Mouse (Mus musculus) limb, embryonic 13.5 days (tissue): Measurements from ENCODE around the gene Hamp2. TPM values are rescaled to one million over a fixed set of nuclear protein-coding genes. Genes with fewer than 3 reads are reported as not detected.
"Not testable (repeated sequence)": the region's sequence is repeated elsewhere in the genome, so short reads cannot be mapped to it uniquely, and the experiment has no call there.

Experiments
- ATAC-seq: fragments of 200-750 bp; cut with Nextera tagmentation; 2 replicates; pipeline ENCODE4 v1.8.0; 2017; ENCODE audit warnings: low read depth, moderate number of reproducible peaks, moderate TSS enrichment; ENCODE audit not compliant: low FRiP score
- H3K27ac ChIP-seq: fragments of 300-500 bp; sonication (generic); 2 replicates; pipeline ENCODE4 v1.5.1; 2015; ENCODE audit warnings: inconsistent platforms, mild to moderate bottlenecking, moderate library complexity
- H3K27me3 ChIP-seq: fragments of 300-500 bp; sonication (generic); 2 replicates; pipeline ENCODE4 v1.6.1; 2015; ENCODE audit warnings: mild to moderate bottlenecking, inconsistent platforms
- H3K36me3 ChIP-seq: fragments of 300-500 bp; sonication (generic); 2 replicates; pipeline ENCODE4 v1.6.1; 2015; ENCODE audit warnings: inconsistent platforms, mild to moderate bottlenecking, moderate library complexity
- H3K4me1 ChIP-seq: fragments of 300-500 bp; sonication (generic); 2 replicates; pipeline ENCODE4 v1.6.1; 2015; ENCODE audit warnings: inconsistent platforms
- H3K4me2 ChIP-seq: fragments of 300-500 bp; sonication (generic); replicated peaks from 2 replicates; pipeline ENCODE4 v1.6.1; 2015; ENCODE audit warnings: inconsistent platforms, mild to moderate bottlenecking, moderate library complexity
- H3K4me3 ChIP-seq: fragments of 300-500 bp; sonication (generic); 2 replicates; pipeline ENCODE4 v1.5.1; 2015; ENCODE audit warnings: moderate library complexity, mild to moderate bottlenecking, inconsistent platforms
- H3K9ac ChIP-seq: fragments of 300-500 bp; sonication (generic); 2 replicates; pipeline ENCODE4 v1.6.1; 2015; ENCODE audit warnings: mild to moderate bottlenecking, inconsistent platforms
- H3K9me3 ChIP-seq: fragments of 300-500 bp; sonication (generic); 2 replicates; pipeline ENCODE4 v1.6.1; 2016; ENCODE audit warnings: inconsistent platforms
- WGBS: fragments of 180-500 bp; shearing (Covaris S2); methylation state at CpG from one replicate; pipeline ENCODE4 v1.1.7; 2015; 5-methylcytosine and 5-hydroxymethylcytosine counted together
- polyA plus RNA-seq: library from polyadenylated mRNA; unstranded; fragments of >200 nt; fragmentation: Nextera tagmentation; extraction: Ambion mirVana; gene quantifications from 2 replicates; pipeline ENCODE4 v1.2.1, GENCODE M21; 2015

Hamp2 gene
- not detected in 2 replicates for polyA plus RNA-seq

GRCm38 (mm10) chr7:30924581-30924980 is at the start of gene Hamp2:
Hamp2 (minus strand) TSS chr7:30924681.
- not testable (repeated sequence) for H3K27me3 ChIP-seq, ATAC-seq, H3K36me3 ChIP-seq, H3K4me1 ChIP-seq, H3K4me2 ChIP-seq, H3K9ac ChIP-seq, H3K27ac ChIP-seq, H3K4me3 ChIP-seq, H3K9me3 ChIP-seq
- 83% methylated on average over 2 of the region's 2 CpGs for WGBS

DNA sequence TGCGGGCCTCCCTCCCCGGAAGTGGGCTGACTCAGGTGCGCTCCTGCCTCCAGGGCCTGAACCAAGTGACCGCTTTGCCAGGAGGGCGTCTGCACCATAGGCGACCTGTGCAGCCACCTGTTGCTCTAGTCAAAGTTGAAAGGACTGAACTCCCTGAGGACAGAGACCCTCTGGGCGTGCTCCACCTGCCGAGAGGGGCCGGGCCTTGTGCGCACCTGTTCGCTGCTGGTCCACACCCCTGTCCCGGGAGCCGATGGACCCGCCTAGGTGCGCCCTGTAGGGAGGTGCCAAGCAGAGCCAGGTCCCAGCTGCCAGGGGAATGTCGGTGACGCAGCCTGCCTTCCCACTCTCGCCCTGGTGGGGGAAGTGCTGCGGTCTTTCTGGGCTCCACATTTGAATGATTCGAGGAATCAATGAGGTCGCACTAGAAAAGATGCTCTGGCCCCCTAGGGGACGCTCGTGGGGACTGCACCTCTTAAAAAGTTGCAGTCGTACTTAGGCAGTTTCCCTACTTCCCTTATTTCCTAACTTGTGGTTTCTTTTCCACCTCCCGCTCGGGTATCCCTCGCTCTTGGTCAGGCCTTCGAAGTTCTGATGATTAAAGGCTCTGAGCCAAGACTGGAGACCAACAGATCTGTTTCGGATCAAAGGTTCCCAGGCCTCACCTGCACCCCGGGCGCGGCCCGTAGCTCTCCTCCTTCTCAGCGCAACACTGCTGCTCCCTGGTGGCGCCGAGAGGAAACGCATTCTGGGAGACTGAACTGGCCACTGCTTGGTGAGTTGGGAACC is 49.2 kb upstream of the Hamp2 start, which contains the start of gene Fam187b:
TSS of gene Fam187b (plus strand) at position 290 of the 789 bp plus-strand sequence.
- peaks cover 23% of the 10 kb centered on the region for H3K27me3 ChIP-seq
- peak within 1 kb of the TSS; percentile 52 for H3K4me3 ChIP-seq
- peak; percentile 83 for ATAC-seq
- peaks cover 18% of the 10 kb centered on the region for H3K4me1 ChIP-seq
- H3K36me3 ChIP-seq, result peaks cover 4% of the 10 kb centered on the region; the same call in 1 of the 2 replicates
- WGBS, result 1% methylated on average over 37 of the region's 37 CpGs
- no peak within 1 kb of the TSS; the same call in 1 of the 2 replicates for H3K27ac ChIP-seq
- peak within 1 kb of the TSS; percentile 76 for H3K4me2 ChIP-seq
- H3K9ac ChIP-seq, result peak within 1 kb of the TSS; percentile 64
- H3K9me3 ChIP-seq, result no peaks in the 10 kb centered on the region

DNA sequence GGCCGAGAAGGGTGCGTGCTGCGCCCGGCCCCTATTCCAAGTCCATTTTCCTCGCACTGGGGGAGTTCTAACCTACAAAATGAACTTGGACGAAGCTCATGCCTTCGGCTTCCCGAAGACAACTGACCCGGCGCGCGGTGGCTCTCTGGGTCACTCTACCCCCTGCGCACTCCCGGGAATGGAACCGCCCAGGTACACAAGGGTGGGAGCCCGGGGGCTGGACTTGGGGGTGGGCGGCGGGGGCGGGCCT is 48.7 kb upstream of the Hamp2 start, which contains the start of gene Lsr:
TSS of gene Lsr (minus strand) at position 214 of the 250 bp plus-strand sequence.
- Histone ChIP-seq H3K27me3 (peaks cover 23% of the 10 kb centered on the region), H3K36me3 (peaks cover 4% of the 10 kb centered on the region; the same call in 1 of the 2 replicates), H3K4me1 (peaks cover 18% of the 10 kb centered on the region), H3K27ac (no peak within 1 kb of the TSS; the same call in 1 of the 2 replicates), H3K4me2 (peak within 1 kb of the TSS; percentile 76), H3K4me3 (peak within 1 kb of the TSS; percentile 52), H3K9me3 (no peaks in the 10 kb centered on the region), H3K9ac (peak within 1 kb of the TSS; percentile 64)
- whole genome bisulfite sequencing, result under 1% methylated on average over 19 of the region's 19 CpGs
- 0 out of 2 replicates have a peak, but pooled peaks have one; percentile 31 for ATAC-seq

- WGBS, result 5% methylated on average over 40 of the region's 41 CpGs
- H3K9me3 ChIP-seq, result no peaks in the 10 kb centered on the region
- H3K4me3 ChIP-seq, result peak overlapping the region; percentile 52
- H3K9ac ChIP-seq, result peak overlapping the region; percentile 64
- no peak overlapping the region for H3K27ac ChIP-seq
- H3K27me3 ChIP-seq, result peaks cover 23% of the 10 kb centered on the region
- peaks cover 18% of the 10 kb centered on the region for H3K4me1 ChIP-seq
- peaks cover 4% of the 10 kb centered on the region; the same call in 1 of the 2 replicates for H3K36me3 ChIP-seq
- ATAC-seq, result no peak
- peak overlapping the region; percentile 76 for H3K4me2 ChIP-seq
These were observed 48.2 kb upstream of the Hamp2 start for GRCm38 (mm10) chr7:30972426-30973250.

DNA sequence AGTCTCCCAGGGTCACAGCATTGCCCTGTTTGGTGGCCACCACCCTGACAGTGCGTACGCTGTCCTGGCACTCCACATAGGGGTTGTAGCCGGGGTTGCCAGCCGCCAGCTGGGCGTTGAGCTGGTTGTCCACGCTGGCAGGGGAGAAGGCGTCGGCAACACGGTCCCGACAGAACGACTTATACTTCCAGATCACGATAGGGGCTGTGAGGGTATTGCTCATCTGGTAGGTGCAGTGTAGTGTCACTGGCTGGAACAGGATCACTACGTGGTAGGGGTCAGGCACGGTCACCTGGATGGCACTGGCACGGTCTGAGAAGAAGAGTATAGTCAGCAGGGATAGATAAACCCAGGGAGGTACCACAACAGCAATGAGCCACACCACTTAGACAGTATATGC is 47.4 kb upstream of the Hamp2 start:
- Histone ChIP-seq H3K9ac (no peak overlapping the region), H3K27me3 (peaks cover 23% of the 10 kb centered on the region), H3K9me3 (no peaks in the 10 kb centered on the region), H3K4me2 (peak overlapping the region; percentile 76), H3K27ac (no peak overlapping the region), H3K4me1 (peaks cover 18% of the 10 kb centered on the region), H3K4me3 (peak overlapping the region; percentile 52), H3K36me3 (peaks cover 4% of the 10 kb centered on the region; the same call in 1 of the 2 replicates)
- ATAC-seq, result no peak
- WGBS, result 87% methylated on average over 15 of the region's 15 CpGs

DNA sequence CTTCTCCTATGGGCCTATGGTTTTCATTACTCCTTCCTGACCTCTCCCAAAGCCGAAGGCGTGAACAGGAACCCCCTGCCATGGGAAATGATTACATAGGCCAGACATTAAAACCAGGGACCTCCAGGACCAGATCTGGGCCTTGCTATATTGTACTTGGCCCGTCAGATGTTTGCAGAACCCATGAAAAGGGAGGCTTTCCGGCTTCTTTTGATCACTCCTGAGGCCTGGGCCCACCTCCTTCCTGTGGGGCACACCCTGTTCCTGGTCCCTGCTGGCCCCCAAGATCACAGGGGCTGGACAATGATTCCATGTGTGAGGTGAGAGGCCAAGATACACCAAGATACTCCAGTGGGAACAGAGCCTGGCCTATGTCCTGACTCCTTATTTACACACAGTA is 44.7 kb upstream of the Hamp2 start:
- Histone ChIP-seq H3K9me3 (no peaks in the 10 kb centered on the region), H3K4me1 (peaks cover 16% of the 10 kb centered on the region), H3K9ac (no peak overlapping the region), H3K36me3 (peaks cover 4% of the 10 kb centered on the region; the same call in 1 of the 2 replicates), H3K27me3 (peaks cover 23% of the 10 kb centered on the region), H3K4me2 (no peak overlapping the region), H3K27ac (no peak overlapping the region), H3K4me3 (no peak overlapping the region)
- 70% methylated on average over 4 of the region's 4 CpGs for WGBS
- ATAC-seq, result no peak

DNA sequence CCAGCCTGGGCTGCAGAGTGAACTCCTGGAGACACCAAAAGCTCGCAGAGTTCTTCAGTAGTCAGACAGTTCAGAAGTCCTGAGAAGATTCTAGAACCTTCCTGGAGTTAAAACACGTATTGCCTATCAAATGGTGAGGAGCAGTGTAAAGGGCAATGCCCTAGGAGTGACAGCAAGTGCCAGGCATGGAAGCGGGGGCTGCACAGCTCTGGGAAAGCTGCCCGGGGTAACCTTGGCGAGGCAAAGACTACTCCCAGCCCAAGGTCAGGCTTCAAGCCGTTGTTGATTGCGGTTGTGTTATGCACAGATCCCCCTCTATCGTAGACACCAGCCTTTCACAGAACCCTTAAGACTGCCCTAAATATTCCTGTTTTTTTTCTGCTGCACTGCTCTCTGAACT is 44.1 kb upstream of the Hamp2 start:
- peaks cover 22% of the 10 kb centered on the region for H3K27me3 ChIP-seq
- no peak for ATAC-seq
- no peak overlapping the region for H3K4me3 ChIP-seq
- H3K4me1 ChIP-seq, result peaks cover 12% of the 10 kb centered on the region
- H3K36me3 ChIP-seq, result peaks cover 4% of the 10 kb centered on the region; the same call in 1 of the 2 replicates
- no peak overlapping the region for H3K4me2 ChIP-seq
- H3K9ac ChIP-seq, result no peak overlapping the region
- WGBS, result 89% methylated on average over 8 of the region's 8 CpGs
- no peaks in the 10 kb centered on the region for H3K9me3 ChIP-seq
- no peak overlapping the region for H3K27ac ChIP-seq

GRCm38 (mm10) chr7:30966657-30967056 is 42.2 kb upstream of the Hamp2 start:
- Histone ChIP-seq H3K27me3 (peaks cover 2% of the 10 kb centered on the region), H3K27ac (no peak overlapping the region), H3K4me3 (no peak overlapping the region), H3K4me2 (no peak overlapping the region), H3K4me1 (peaks cover 4% of the 10 kb centered on the region; the same call in 1 of the 2 replicates), H3K36me3 (peaks cover 4% of the 10 kb centered on the region; the same call in 1 of the 2 replicates), H3K9ac (no peak overlapping the region), H3K9me3 (no peaks in the 10 kb centered on the region)
- ATAC-seq, result no peak
- 65% methylated on average over 3 of the region's 3 CpGs for WGBS

DNA sequence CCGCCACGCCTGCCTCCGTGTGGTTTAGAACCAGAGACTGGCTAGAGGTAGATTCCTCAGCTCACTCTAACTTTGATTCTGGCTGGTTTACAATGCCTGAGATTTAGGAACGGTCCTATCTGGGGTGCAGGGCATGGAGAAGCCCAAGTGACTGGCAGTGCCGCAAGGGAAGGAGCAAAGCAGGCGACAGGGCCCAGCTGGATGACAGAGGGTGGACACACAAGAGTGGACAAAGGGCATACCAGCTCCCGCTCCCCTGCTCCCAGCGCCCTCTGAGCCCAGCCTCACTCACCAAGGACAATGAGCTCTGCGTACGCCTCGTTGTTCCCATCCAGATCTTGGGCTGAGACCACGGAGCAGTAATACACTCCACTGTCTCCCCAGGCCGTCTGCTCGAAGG is 41.2 kb upstream of the Hamp2 start:
- WGBS, result 81% methylated on average over 14 of the region's 14 CpGs
- Histone ChIP-seq H3K9me3 (no peaks in the 10 kb centered on the region), H3K27ac (no peak overlapping the region), H3K9ac (no peak overlapping the region), H3K4me2 (no peak overlapping the region), H3K4me3 (no peak overlapping the region), H3K4me1 (peaks cover 4% of the 10 kb centered on the region; the same call in 1 of the 2 replicates), H3K36me3 (peaks cover 7% of the 10 kb centered on the region), H3K27me3 (no peaks in the 10 kb centered on the region)
- ATAC-seq, result no peak

DNA sequence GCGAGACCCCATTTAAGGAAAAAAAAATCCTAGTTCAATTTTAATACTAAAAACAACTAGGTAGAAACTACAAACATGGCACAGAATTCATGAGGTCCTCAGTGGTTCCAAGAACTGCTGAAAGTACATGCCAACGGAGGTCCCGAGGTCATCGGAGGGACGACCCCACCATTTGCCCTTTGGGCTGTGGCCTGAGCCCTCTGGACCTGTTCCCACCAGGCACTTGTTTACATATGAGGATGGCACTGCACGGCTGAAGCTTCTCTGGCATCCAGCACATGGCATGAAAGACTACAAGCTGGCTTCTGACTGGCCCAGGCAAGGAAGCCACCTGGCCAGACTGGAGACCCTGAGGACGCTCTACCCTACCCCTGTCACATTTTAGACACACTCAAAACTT is 39.9 kb upstream of the Hamp2 start:
- Histone ChIP-seq H3K9ac (no peak overlapping the region), H3K27me3 (no peaks in the 10 kb centered on the region), H3K27ac (no peak overlapping the region), H3K36me3 (peaks cover 9% of the 10 kb centered on the region; the same call in 1 of the 2 replicates), H3K4me2 (no peak overlapping the region), H3K4me1 (peaks cover 4% of the 10 kb centered on the region; the same call in 1 of the 2 replicates), H3K9me3 (no peaks in the 10 kb centered on the region), H3K4me3 (no peak overlapping the region)
- 87% methylated on average over 7 of the region's 7 CpGs for WGBS
- no peak for ATAC-seq

GRCm38 (mm10) chr7:30962862-30963261 is 38.4 kb upstream of the Hamp2 start:
- Histone ChIP-seq H3K4me1 (peaks cover 11% of the 10 kb centered on the region), H3K27ac (no peak overlapping the region), H3K36me3 (peaks cover 21% of the 10 kb centered on the region), H3K9ac (no peak overlapping the region), H3K4me3 (no peak overlapping the region), H3K9me3 (no peaks in the 10 kb centered on the region), H3K4me2 (no peak overlapping the region), H3K27me3 (no peaks in the 10 kb centered on the region)
- 94% methylated on average over 5 of the region's 5 CpGs for WGBS
- ATAC-seq, result no peak

GRCm38 (mm10) chr7:30959786-30960349 is 35.4 kb upstream of the Hamp2 start:
- H3K27ac ChIP-seq, result no peak overlapping the region
- H3K9ac ChIP-seq, result no peak overlapping the region
- H3K27me3 ChIP-seq, result no peaks in the 10 kb centered on the region
- peaks cover 21% of the 10 kb centered on the region for H3K4me1 ChIP-seq
- 90% methylated on average over 6 of the region's 6 CpGs for WGBS
- H3K4me2 ChIP-seq, result no peak overlapping the region
- ATAC-seq, result no peak
- H3K4me3 ChIP-seq, result no peak overlapping the region
- no peaks in the 10 kb centered on the region for H3K9me3 ChIP-seq
- H3K36me3 ChIP-seq, result peaks cover 26% of the 10 kb centered on the region
